Mouse (Mus musculus): ENCODE results near the gene Lzic. TPM values are rescaled to one million over a fixed set of nuclear protein-coding genes. Genes with fewer than 3 reads are reported as not detected.
"Not testable (repeated sequence)": the region's sequence is repeated elsewhere in the genome, so short reads cannot be mapped to it uniquely, and the experiment has no call there.

Lzic gene
- polyA plus RNA-seq, 1 experiment from 2014 or later = 14.7 TPM

GRCm38 (mm10) chr4:149459425-149459824, 25.6 kb upstream of the Lzic start:
- Histone ChIP-seq H3K4me3 (ENCODE audit: inconsistent target) (no peak overlapping the region), H3K79me2 (ENCODE audit: inconsistent target) (no peaks in the 10 kb centered on the region), H3K27ac (no peak overlapping the region), H3K36me3 (ENCODE audit: inconsistent target) (no peaks in the 10 kb centered on the region)
- 40% methylated on average over 1 of the region's 1 CpGs for WGBS (ENCODE audit: missing documents)

DNA sequence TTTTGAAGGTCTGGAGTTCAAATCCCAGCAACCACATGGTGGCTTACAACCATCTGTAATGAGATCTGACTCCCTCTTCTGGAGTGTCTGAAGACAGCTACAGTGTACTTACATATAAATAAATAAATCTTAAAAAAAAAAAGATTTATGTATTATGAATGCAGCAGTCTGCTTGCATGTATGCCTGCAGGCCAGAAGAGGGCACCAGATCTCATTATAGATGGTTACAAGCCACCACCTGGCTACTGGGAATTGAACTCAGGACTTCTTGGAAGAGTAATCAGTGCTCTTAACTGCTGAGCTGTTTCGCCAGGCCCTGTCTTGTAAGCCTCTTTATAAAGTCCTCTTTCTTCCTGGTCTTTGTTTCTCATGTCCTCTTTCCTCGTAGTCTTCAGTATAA, 24.6 kb upstream of the Lzic start:
- not testable (repeated sequence) for H3K4me3 ChIP-seq (ENCODE audit: inconsistent target); H3K36me3 ChIP-seq (ENCODE audit: inconsistent target); H3K79me2 ChIP-seq (ENCODE audit: inconsistent target); H3K27ac ChIP-seq
- WGBS (ENCODE audit: missing documents) = 92% methylated on average over 2 of the region's 2 CpGs

DNA sequence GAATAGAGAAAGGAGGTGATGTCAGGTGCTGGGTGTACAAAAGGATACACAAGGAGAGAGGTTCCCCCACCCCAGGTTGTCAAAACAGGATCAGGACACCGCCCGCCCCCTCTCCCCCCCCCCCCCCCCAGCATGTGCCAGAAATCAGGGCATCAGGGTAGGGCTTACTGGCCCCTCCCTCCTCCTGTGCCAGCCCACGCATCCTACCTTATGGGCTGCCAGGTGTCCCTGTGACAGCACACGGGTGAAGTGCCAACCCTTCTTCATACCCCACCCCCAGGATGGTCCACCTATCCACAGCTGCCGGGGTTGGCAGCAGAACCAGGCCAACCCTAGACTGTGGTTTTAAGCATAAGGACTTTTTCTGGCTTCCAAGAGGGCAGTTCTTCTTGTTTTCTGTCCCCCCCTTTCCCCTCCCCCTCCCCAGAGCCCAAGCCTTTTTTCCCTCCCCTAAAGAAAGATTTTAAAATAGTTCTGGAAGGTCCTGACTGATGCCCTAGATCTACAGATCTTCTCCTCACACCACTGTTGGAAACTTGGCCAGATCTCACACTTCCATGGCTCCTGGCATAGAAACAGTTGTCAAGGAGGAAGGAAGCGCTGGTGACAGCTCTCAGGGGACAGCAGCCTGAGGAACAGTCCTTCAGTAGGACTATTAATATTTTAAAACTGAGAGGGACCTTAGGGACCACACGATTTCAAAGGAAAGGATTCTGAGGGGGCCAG, 23.3 kb upstream of the Lzic start:
- H3K27ac ChIP-seq = no peak overlapping the region
- no peaks in the 10 kb centered on the region for H3K36me3 ChIP-seq (ENCODE audit: inconsistent target)
- no peaks in the 10 kb centered on the region for H3K79me2 ChIP-seq (ENCODE audit: inconsistent target)
- 4% methylated on average over 3 of the region's 7 CpGs for WGBS (ENCODE audit: missing documents)
- no peak overlapping the region for H3K4me3 ChIP-seq (ENCODE audit: inconsistent target)

DNA sequence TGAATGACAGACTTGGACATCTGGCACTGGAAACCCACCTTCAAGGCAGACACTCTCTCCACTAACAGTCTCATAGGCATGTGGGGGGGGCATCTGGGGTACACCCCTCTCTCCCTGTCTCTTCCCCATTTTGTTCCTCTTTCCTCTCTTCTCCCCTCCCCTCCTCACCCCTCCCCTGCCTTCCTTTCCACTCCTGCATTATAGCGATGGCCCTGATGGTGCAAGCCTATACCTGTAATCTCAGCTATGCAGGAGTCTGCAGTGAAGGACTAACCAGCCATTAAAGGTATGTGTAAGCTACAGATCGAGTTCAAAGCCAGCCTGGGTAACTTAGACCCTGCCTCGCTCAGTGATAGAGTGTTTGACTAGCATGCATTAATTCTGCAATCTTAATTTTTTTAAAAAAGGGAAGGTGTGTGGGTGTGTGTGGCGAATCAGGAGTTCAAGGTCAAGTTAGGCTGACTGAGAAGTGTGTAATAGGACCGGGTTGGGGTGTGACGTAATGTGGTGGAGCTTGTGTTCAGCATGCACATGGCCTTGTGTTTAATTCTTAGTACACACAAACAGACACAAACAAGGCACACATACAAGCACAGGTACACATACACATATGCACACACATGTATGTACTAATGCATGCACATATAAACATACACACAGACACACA, 22.6 kb upstream of the Lzic start:
- Histone ChIP-seq H3K4me3 (ENCODE audit: inconsistent target) (no peak overlapping the region), H3K27ac (no peak overlapping the region), H3K36me3 (ENCODE audit: inconsistent target) (no peaks in the 10 kb centered on the region), H3K79me2 (ENCODE audit: inconsistent target) (no peaks in the 10 kb centered on the region)
- WGBS (ENCODE audit: missing documents) = 28% methylated on average over 5 of the region's 6 CpGs

DNA sequence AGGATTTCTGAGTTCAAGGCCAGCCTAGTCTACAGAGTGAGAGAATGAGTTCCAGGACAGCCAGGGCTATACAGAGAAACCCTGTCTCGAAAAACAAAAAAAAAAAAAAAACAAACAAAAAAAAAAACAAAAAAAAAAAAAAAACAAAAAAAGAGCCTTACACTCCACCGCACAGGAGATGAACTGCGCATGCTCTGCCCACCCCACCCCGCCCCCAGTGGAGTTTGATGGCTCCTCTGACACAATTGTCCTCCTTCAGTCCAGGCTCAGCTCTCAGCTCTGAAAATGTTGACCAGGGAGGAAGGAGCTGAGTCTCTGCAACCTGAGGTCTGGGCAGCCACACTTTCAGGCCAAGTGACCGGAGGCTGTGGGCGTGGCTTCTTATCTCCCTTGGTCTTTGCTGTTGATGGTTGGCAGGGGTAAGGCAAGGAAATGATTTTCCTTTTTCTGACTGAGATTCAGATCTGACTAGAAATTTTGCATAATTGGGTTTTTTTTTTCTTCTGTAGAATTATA, 21.5 kb upstream of the Lzic start:
- no peak overlapping the region for H3K27ac ChIP-seq
- WGBS (ENCODE audit: missing documents) = 86% methylated on average over 5 of the region's 6 CpGs
- H3K4me3 ChIP-seq (ENCODE audit: inconsistent target) = no peak overlapping the region
- no peaks in the 10 kb centered on the region for H3K79me2 ChIP-seq (ENCODE audit: inconsistent target)
- H3K36me3 ChIP-seq (ENCODE audit: inconsistent target) = peaks cover under 1% of the 10 kb centered on the region; the same call in 1 of the 2 replicates

GRCm38 (mm10) chr4:149469557-149469956, 15.5 kb upstream of the Lzic start:
- H3K27ac ChIP-seq = no peak overlapping the region

DNA sequence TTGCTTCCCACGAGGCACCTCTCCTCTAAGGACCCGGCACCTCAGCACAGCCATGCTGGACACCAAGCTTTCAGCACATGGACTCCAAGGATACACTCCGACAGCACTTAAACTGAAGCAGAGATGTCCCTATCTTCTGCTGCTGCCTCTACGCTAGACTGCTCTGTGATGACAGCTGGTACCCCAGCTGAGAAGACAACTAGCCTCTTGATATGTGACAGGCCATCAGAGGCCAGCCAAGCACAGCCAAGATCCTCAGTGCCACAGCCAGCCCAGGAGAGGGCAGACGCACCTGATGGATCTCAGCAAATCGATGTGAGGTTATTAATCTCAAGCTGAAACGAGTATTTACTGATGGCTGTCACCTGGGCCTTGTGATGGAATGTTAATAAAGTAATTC, 9.9 kb upstream of the Lzic start:
- H3K36me3 ChIP-seq (ENCODE audit: inconsistent target) = peaks cover 6% of the 10 kb centered on the region; the same call in 1 of the 2 replicates
- H3K27ac ChIP-seq = no peak overlapping the region
- 81% methylated on average over 7 of the region's 7 CpGs for WGBS (ENCODE audit: missing documents)
- no peak overlapping the region for H3K4me3 ChIP-seq (ENCODE audit: inconsistent target)
- H3K79me2 ChIP-seq (ENCODE audit: inconsistent target) = no peaks in the 10 kb centered on the region

More at GRCm38 (mm10) chr4:149469557-149469956, 15.5 kb upstream of the Lzic start:
- H3K4me3 ChIP-seq (ENCODE audit: inconsistent target) = no peak overlapping the region
- WGBS (ENCODE audit: missing documents) = 67% methylated on average over 3 of the region's 3 CpGs
- H3K79me2 ChIP-seq (ENCODE audit: inconsistent target) = no peaks in the 10 kb centered on the region
- peaks cover 11% of the 10 kb centered on the region; the same call in 1 of the 2 replicates for H3K36me3 ChIP-seq (ENCODE audit: inconsistent target)

GRCm38 (mm10) chr4:149477078-149477477, 8.0 kb upstream of the Lzic start, which contains the start of gene Tmem274:
Tmem274 (plus strand) TSS chr4:149477378.
- Histone ChIP-seq H3K36me3 (ENCODE audit: inconsistent target) (peaks cover 6% of the 10 kb centered on the region; the same call in 1 of the 2 replicates), H3K79me2 (ENCODE audit: inconsistent target) (no peaks in the 10 kb centered on the region), H3K4me3 (ENCODE audit: inconsistent target) (no peak within 1 kb of the TSS), H3K27ac (no peak within 1 kb of the TSS)
- WGBS (ENCODE audit: missing documents) = 95% methylated on average over 11 of the region's 11 CpGs

- 66% methylated on average over 3 of the region's 3 CpGs for WGBS (ENCODE audit: missing documents)
- peaks cover 10% of the 10 kb centered on the region; the same call in 1 of the 2 replicates for H3K36me3 ChIP-seq (ENCODE audit: inconsistent target)
- H3K79me2 ChIP-seq (ENCODE audit: inconsistent target) = peaks cover 31% of the 10 kb centered on the region; the same call in 1 of the 2 replicates
- H3K4me3 ChIP-seq (ENCODE audit: inconsistent target) = peak overlapping the region; percentile 89
- H3K27ac ChIP-seq = peak overlapping the region; percentile 48
Measured at GRCm38 (mm10) chr4:149484566-149484965, 463 bp upstream of the Lzic start.

DNA sequence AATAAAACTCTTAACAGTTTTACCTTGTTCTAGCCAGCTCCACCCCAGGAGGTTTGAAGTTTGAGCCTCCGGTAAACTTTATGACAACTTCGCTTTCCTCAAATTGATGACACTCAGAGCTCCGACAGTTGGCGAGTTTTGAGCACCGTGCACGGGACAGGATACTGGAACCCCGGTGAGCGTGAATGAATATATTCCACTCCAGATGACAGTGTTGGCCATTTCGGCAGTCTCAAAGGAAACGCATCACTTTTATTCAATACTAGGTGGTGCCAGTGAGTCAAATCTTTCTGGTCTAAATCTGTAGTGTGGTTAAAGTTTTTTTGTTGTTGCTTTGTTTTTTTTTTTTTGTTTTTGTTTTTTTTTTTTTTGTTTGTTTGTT, 787 bp downstream of the Lzic start:
- Histone ChIP-seq H3K79me2 (ENCODE audit: inconsistent target) (peaks cover 31% of the 10 kb centered on the region; the same call in 1 of the 2 replicates), H3K27ac (peak overlapping the region; percentile 25; the same call in 1 of the 2 replicates), H3K36me3 (ENCODE audit: inconsistent target) (peaks cover 15% of the 10 kb centered on the region; the same call in 1 of the 2 replicates), H3K4me3 (ENCODE audit: inconsistent target) (peak overlapping the region; percentile 89)
- WGBS (ENCODE audit: missing documents) = under 1% methylated on average over 10 of the region's 10 CpGs

DNA sequence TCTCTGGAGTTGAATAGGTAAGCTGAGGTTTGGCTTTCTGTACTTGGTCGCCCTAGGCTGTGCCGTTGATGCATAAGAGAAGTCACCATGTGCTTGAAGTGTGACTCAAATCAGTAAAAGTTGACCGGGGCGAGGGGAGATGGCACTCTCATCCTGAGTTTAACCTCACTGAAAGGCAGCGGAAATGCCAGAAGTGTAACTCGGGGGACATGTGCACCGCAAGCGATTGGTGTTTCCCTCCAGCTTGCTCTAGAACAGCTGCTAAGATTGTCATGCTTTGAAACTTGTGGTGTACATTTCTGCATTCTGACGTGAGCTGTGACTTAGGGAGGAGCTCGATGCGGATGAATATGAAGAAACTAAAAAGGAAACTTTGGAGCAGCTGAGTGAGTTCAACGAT, 2.7 kb downstream of the Lzic start:
- Histone ChIP-seq H3K4me3 (ENCODE audit: inconsistent target) (no peak overlapping the region), H3K36me3 (ENCODE audit: inconsistent target) (peaks cover 20% of the 10 kb centered on the region; the same call in 1 of the 2 replicates), H3K79me2 (ENCODE audit: inconsistent target) (peaks cover 25% of the 10 kb centered on the region; the same call in 1 of the 2 replicates), H3K27ac (no peak overlapping the region)
- 88% methylated on average over 12 of the region's 12 CpGs for WGBS (ENCODE audit: missing documents)

- H3K4me3 ChIP-seq (ENCODE audit: inconsistent target) = no peak overlapping the region
- no peak overlapping the region for H3K27ac ChIP-seq
- H3K79me2 ChIP-seq (ENCODE audit: inconsistent target) = peaks cover 9% of the 10 kb centered on the region; the same call in 1 of the 2 replicates
- H3K36me3 ChIP-seq (ENCODE audit: inconsistent target) = peaks cover 34% of the 10 kb centered on the region; the same call in 1 of the 2 replicates
- WGBS (ENCODE audit: missing documents) = 96% methylated on average over 14 of the region's 14 CpGs
Measured at GRCm38 (mm10) chr4:149489415-149490240, 4.6 kb downstream of the Lzic start.

- Histone ChIP-seq H3K27ac (no peak overlapping the region), H3K4me3 (ENCODE audit: inconsistent target) (no peak overlapping the region), H3K36me3 (ENCODE audit: inconsistent target) (peaks cover 39% of the 10 kb centered on the region; the same call in 1 of the 2 replicates), H3K79me2 (ENCODE audit: inconsistent target) (0 out of 2 replicates have a peak, but pooled peaks cover 6% of the 10 kb centered on the region)
- WGBS (ENCODE audit: missing documents) = 96% methylated on average over 3 of the region's 3 CpGs
Measured at GRCm38 (mm10) chr4:149491151-149491550, 6.1 kb downstream of the Lzic start.

DNA sequence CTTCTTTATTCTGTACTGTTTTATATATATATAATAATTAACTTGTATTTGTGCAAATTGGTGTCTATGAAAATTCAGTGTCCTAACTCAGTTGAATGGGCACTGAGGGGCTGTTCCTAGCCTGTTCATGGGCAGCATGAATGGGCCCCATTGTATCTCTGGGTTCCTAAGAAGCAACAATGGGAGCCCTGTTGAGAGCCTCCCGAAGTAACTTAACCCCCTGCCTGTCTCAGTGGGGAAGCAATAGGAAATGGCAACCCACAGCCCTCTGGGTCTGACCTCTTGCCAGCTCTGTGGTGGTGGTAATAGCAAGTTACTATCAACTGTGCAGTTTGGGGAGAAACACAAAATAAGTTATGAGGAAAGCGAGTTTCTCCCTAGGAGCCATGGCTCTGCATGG, 11.6 kb downstream of the Lzic start:
- WGBS (ENCODE audit: missing documents) = 9% methylated on average over 1 of the region's 2 CpGs
- Histone ChIP-seq H3K36me3 (ENCODE audit: inconsistent target) (peaks cover 37% of the 10 kb centered on the region; the same call in 1 of the 2 replicates), H3K27ac (no peak overlapping the region), H3K79me2 (ENCODE audit: inconsistent target) (no peaks in the 10 kb centered on the region), H3K4me3 (ENCODE audit: inconsistent target) (no peak overlapping the region)

All from macrophage (primary cell).